Mouse (Mus musculus) olfactory bulb, adult 2 months (tissue): ENCODE data around the gene Tmem208.

Source experiments
- CTCF ChIP-seq: fragments of 200-500 bp; IDR thresholded peaks from 2 replicates; pipeline ENCODE4 v1.5.1; 2012; ENCODE audit warnings: low read depth, mild to moderate bottlenecking, low read length, moderate library complexity; ENCODE audit not compliant: insufficient read depth
- POLR2A ChIP-seq: fragments of 200-500 bp; IDR thresholded peaks from 2 replicates; pipeline ENCODE4 v1.6.1; 2012; ENCODE audit warnings: mild to moderate bottlenecking, low read depth, low read length, moderate library complexity; ENCODE audit not compliant: insufficient read depth

GRCm38 (mm10) chr8:105289805-105290460 lies 36.2 kb upstream of the Tmem208 start, which contains the start of gene 4931428F04Rik:
- no peak for TF ChIP-seq POLR2A
- no peak for TF ChIP-seq CTCF
